Mouse (Mus musculus) heart, postnatal 0 days (tissue): Measurements from ENCODE around the gene Paqr9.
A peak's percentile ranks its signal among the peaks of the same experiment; 100 is the strongest.

Experiments
- CTCF ChIP-seq: IDR thresholded peaks from 2 replicates; pipeline ENCODE4 v1.5.1; 2016; ENCODE audit warnings: antibody characterized with exemption, control low read depth, low read depth
- EP300 ChIP-seq: IDR thresholded peaks from 2 replicates; pipeline ENCODE4 v1.6.1; 2016; ENCODE audit warnings: antibody characterized with exemption, low read depth

- TF ChIP-seq CTCF (peak; percentile 37), EP300 (no peak)
Observed at GRCm38 (mm10) chr9:95533817-95534216, 25.6 kb upstream of the Paqr9 start.
